Mouse (Mus musculus): ENCODE results near the gene Ubash3a.

- TF ChIP-seq ZNF384 (IDR thresholded peaks at IDR 0.05; ENCODE audit: low read depth, low read length), result no peak
- TF ChIP-seq CHD2 (IDR thresholded peaks at IDR 0.05; ENCODE audit: low read depth, low read length), result no peak
- TF ChIP-seq MAFK (IDR thresholded peaks at IDR 0.05; ENCODE audit: insufficient read depth, low read depth, low read length), result no peak
These were observed 59.9 kb downstream of the Ubash3a start for GRCm38 (mm10) chr17:31267603-31268002.

Measured in ES-E14 (cell line).